Mouse (Mus musculus) erythroblast, embryonic 14.5 days (primary cell): ENCODE measurements around the gene Ovol3.

ENCODE experiments used
- GATA1 ChIP-seq: IDR thresholded peaks from 2 replicates; pipeline ENCODE4 v1.6.1; 2012; ENCODE audit warnings: low read length, inconsistent platforms, mixed read lengths
- TAL1 ChIP-seq: IDR thresholded peaks from 3 replicates; pipeline ENCODE4 v1.6.1; 2012; ENCODE audit warnings: low read length, inconsistent platforms, mixed read lengths

GRCm38 (mm10) chr7:30217277-30217676 is 18.2 kb downstream of the Ovol3 start:
- TF ChIP-seq TAL1, result no peak
- no peak for TF ChIP-seq GATA1
